Mouse (Mus musculus): ENCODE measurements around the gene Hypk. TPM values are rescaled to one million over a fixed set of nuclear protein-coding genes. Genes with fewer than 3 reads are reported as not detected.
A peak's percentile ranks its signal among the peaks of the same experiment; 100 is the strongest.

The Hypk gene
- total and polyA plus RNA-seq, 2 experiments, result 3.5 to 27.4 TPM

- peaks cover 79% of the 10 kb centered on the region for H3K36me3 ChIP-seq (ENCODE audit: control insufficient read depth, insufficient read depth, low read length)
Measured at GRCm38 (mm10) chr2:121425890-121426289, 27.2 kb upstream of the Hypk start.

GRCm38 (mm10) chr2:121434854-121435253, 18.2 kb upstream of the Hypk start:
- Histone ChIP-seq H3K4me3 (ENCODE audit: insufficient read depth, low read depth, low read length) (no peak overlapping the region), H3K79me2 (ENCODE audit: control insufficient read depth, insufficient read depth, low read length) (no peaks in the 10 kb centered on the region), H3K27ac (replicated peaks; ENCODE audit: insufficient read depth, low read depth, low read length) (no peak overlapping the region), H3K27me3 (ENCODE audit: control insufficient read depth, insufficient read depth, low read length) (no peaks in the 10 kb centered on the region), H3K9ac (ENCODE audit: low read depth, low read length) (no peak overlapping the region), H3K4me1 (ENCODE audit: control insufficient read depth, insufficient read depth, low read length) (peaks cover under 1% of the 10 kb centered on the region; the same call in 1 of the 2 replicates), H3K36me3 (ENCODE audit: control insufficient read depth, insufficient read depth, low read length) (peaks cover 82% of the 10 kb centered on the region)
- TF ChIP-seq CTCF (IDR thresholded peaks at IDR 0.05; ENCODE audit: low read depth, low read length), result peak; percentile 28; the same call in 1 of the 2 replicates
- no peak for TF ChIP-seq POLR2A (IDR thresholded peaks at IDR 0.05; ENCODE audit: extremely low read depth, insufficient read depth, low read length)
- WGBS, result 85% methylated on average over 1 of the region's 1 CpGs
- no peak for DNase-seq (ENCODE audit: extremely low read depth, low read depth, low spot score)

More at GRCm38 (mm10) chr2:121425890-121426289, 27.2 kb upstream of the Hypk start:
- H3K4me3 ChIP-seq (ENCODE audit: insufficient read depth, low read depth, low read length), result no peak overlapping the region
- H3K27ac ChIP-seq (replicated peaks; ENCODE audit: insufficient read depth, low read depth, low read length), result no peak overlapping the region
- peaks cover 2% of the 10 kb centered on the region for H3K4me1 ChIP-seq (ENCODE audit: control insufficient read depth, insufficient read depth, low read length)
- DNase-seq (ENCODE audit: extremely low read depth, low read depth, low spot score), result peak; percentile 7
- H3K9ac ChIP-seq (ENCODE audit: low read depth, low read length), result no peak overlapping the region
- TF ChIP-seq POLR2A (IDR thresholded peaks at IDR 0.05; ENCODE audit: extremely low read depth, insufficient read depth, low read length), result no peak
- no peak for TF ChIP-seq CTCF (IDR thresholded peaks at IDR 0.05; ENCODE audit: low read depth, low read length)
- peaks cover 3% of the 10 kb centered on the region; the same call in 1 of the 2 replicates for H3K79me2 ChIP-seq (ENCODE audit: control insufficient read depth, insufficient read depth, low read length)
- WGBS, result 96% methylated on average over 2 of the region's 2 CpGs
- no peaks in the 10 kb centered on the region for H3K27me3 ChIP-seq (ENCODE audit: control insufficient read depth, insufficient read depth, low read length)

- DNase-seq (ENCODE audit: extremely low read depth, low read depth, low spot score), result peak; percentile 76
- no peaks in the 10 kb centered on the region for H3K79me2 ChIP-seq (ENCODE audit: control insufficient read depth, insufficient read depth, low read length)
- H3K27me3 ChIP-seq (ENCODE audit: control insufficient read depth, insufficient read depth, low read length), result no peaks in the 10 kb centered on the region
- H3K27ac ChIP-seq (replicated peaks; ENCODE audit: insufficient read depth, low read depth, low read length), result no peak overlapping the region
- peaks cover 12% of the 10 kb centered on the region; the same call in 1 of the 2 replicates for H3K4me1 ChIP-seq (ENCODE audit: control insufficient read depth, insufficient read depth, low read length)
- H3K36me3 ChIP-seq (ENCODE audit: control insufficient read depth, insufficient read depth, low read length), result peaks cover 38% of the 10 kb centered on the region
- no peak overlapping the region for H3K4me3 ChIP-seq (ENCODE audit: insufficient read depth, low read depth, low read length)
- H3K9ac ChIP-seq (ENCODE audit: low read depth, low read length), result no peak overlapping the region
- 11% methylated on average over 4 of the region's 4 CpGs for WGBS
- no peak for TF ChIP-seq CTCF (IDR thresholded peaks at IDR 0.05; ENCODE audit: low read depth, low read length)
- no peak for TF ChIP-seq POLR2A (IDR thresholded peaks at IDR 0.05; ENCODE audit: extremely low read depth, insufficient read depth, low read length)
Measured at GRCm38 (mm10) chr2:121439746-121440145, 13.3 kb upstream of the Hypk start.

GRCm38 (mm10) chr2:121440834-121441605, 12.1 kb upstream of the Hypk start:
- peaks cover 27% of the 10 kb centered on the region for H3K36me3 ChIP-seq (ENCODE audit: control insufficient read depth, insufficient read depth, low read length)
- no peak overlapping the region for H3K27ac ChIP-seq (replicated peaks; ENCODE audit: insufficient read depth, low read depth, low read length)
- 46% methylated on average over 5 of the region's 5 CpGs for WGBS
- no peak overlapping the region for H3K9ac ChIP-seq (ENCODE audit: low read depth, low read length)
- H3K27me3 ChIP-seq (ENCODE audit: control insufficient read depth, insufficient read depth, low read length), result no peaks in the 10 kb centered on the region
- no peaks in the 10 kb centered on the region for H3K79me2 ChIP-seq (ENCODE audit: control insufficient read depth, insufficient read depth, low read length)
- peaks cover 12% of the 10 kb centered on the region; the same call in 1 of the 2 replicates for H3K4me1 ChIP-seq (ENCODE audit: control insufficient read depth, insufficient read depth, low read length)
- TF ChIP-seq CTCF (IDR thresholded peaks at IDR 0.05; ENCODE audit: low read depth, low read length) (no peak), POLR2A (IDR thresholded peaks at IDR 0.05; ENCODE audit: extremely low read depth, insufficient read depth, low read length) (no peak)
- peak; percentile 71 for DNase-seq (ENCODE audit: extremely low read depth, low read depth, low spot score)
- H3K4me3 ChIP-seq (ENCODE audit: insufficient read depth, low read depth, low read length), result no peak overlapping the region

- Histone ChIP-seq H3K9ac (ENCODE audit: low read depth, low read length) (peak overlapping the region; percentile 53; the same call in 1 of the 2 replicates), H3K36me3 (ENCODE audit: control insufficient read depth, insufficient read depth, low read length) (peaks cover 22% of the 10 kb centered on the region), H3K4me3 (ENCODE audit: insufficient read depth, low read depth, low read length) (peak overlapping the region; percentile 54; the same call in 1 of the 2 replicates), H3K27me3 (ENCODE audit: control insufficient read depth, insufficient read depth, low read length) (no peaks in the 10 kb centered on the region), H3K4me1 (ENCODE audit: control insufficient read depth, insufficient read depth, low read length) (peaks cover 12% of the 10 kb centered on the region; the same call in 1 of the 2 replicates), H3K79me2 (ENCODE audit: control insufficient read depth, insufficient read depth, low read length) (no peaks in the 10 kb centered on the region), H3K27ac (replicated peaks; ENCODE audit: insufficient read depth, low read depth, low read length) (no peak overlapping the region)
- DNase-seq (ENCODE audit: extremely low read depth, low read depth, low spot score), result no peak
- 17% methylated on average over 11 of the region's 11 CpGs for WGBS
- TF ChIP-seq CTCF (IDR thresholded peaks at IDR 0.05; ENCODE audit: low read depth, low read length) (no peak), POLR2A (IDR thresholded peaks at IDR 0.05; ENCODE audit: extremely low read depth, insufficient read depth, low read length) (no peak)
Measured at GRCm38 (mm10) chr2:121441800-121442199, 11.3 kb upstream of the Hypk start.
